Mouse (Mus musculus): ENCODE measurements around the gene 1810065E05Rik.

Gene 1810065E05Rik

DNA sequence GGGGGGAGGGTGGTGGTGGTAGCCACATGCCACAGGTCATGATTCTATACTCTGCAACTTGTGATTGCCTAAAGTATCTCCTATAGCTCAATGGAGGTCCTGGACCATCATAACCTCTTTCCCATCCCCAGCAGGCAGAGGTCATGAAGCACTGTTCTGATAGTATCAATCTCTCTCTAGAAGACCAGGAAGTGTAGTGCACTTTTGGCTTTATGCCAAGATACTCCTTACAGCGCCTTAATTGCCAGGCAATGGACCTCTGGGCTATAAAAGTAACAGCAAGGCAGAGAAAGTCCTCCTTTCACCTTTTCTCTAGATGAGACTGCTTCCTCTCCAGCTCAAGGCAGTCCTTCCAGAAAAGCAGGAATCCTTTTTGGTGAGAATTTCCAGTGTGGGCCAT lies at the start of gene 1810065E05Rik:
TSS of gene 1810065E05Rik (plus strand) at position 297 of the 400 bp plus-strand sequence.
- no peak for DNase-seq

DNA sequence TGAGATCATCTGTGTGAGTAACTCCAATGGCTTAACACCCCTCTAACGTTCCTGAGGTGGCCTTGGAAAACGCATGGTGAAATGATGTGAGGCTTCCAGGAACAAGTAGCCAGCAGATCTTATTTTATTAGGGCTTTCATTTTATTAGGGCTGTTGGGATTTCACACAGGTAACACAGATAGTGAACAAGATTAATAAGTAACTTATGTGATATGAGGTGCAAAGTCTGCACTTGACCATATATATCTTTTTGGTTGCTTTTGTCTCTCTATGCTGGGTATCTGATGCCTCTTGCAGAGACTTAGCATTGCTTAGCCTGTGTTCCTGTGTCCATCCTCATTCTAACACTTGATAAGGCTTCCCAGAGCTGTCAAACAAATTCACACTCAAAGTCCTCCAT lies 43.6 kb upstream of the 1810065E05Rik start:
- DNase-seq = no peak

GRCm38 (mm10) chr11:58377686-58378085 lies 43.2 kb upstream of the 1810065E05Rik start:
- DNase-seq = no peak

GRCm38 (mm10) chr11:58378763-58379278 lies 42.1 kb upstream of the 1810065E05Rik start, which contains the start of gene Lypd8:
Gene Lypd8 (plus strand): TSS chr11:58379043.
- DNase-seq = no peak

GRCm38 (mm10) chr11:58379516-58379915 lies 41.4 kb upstream of the 1810065E05Rik start:
- no peak for DNase-seq

- no peak for DNase-seq
These were observed 38.4 kb upstream of the 1810065E05Rik start for GRCm38 (mm10) chr11:58382471-58382870.

GRCm38 (mm10) chr11:58399985-58400645 lies 20.8 kb upstream of the 1810065E05Rik start:
- DNase-seq = no peak

DNA sequence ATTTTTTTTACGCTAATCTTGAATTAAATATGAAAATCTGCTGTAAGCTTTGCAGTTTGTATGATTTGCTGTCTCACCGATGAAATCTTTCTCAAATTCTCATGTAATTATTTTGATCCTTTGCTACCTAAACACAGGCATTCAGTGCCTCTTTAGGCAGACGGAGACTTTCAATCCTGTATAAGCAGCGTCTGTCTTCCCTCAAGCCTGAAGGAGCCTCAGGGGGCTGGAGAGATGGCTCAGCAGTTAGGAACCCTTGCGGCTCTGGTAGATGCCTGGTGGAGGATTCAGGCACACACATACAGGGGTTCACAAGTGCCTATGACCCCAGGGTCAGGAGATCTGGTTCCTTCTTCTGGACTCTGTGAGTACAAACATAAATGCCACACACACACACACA lies 20.3 kb upstream of the 1810065E05Rik start:
- no peak for DNase-seq

DNA sequence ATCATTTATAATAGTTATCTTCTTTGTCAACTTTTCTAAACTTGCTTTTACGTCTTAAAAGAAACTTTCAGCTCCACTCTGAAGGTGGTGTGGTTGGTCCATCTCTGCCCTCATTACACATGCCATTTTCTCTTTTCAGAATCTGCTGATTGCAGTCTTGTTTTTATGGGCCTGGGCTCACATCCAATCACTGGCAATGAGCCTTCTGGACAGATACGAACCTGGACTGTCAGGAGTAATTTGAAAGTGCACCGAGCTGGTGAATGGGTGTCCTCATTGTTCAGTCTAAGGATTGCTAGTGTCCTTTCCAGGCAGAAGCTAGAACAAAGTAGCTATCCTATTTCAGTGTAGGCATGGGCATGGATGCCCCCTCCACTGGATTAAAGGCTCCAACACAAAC lies 12.8 kb upstream of the 1810065E05Rik start:
- peak; percentile 9 to 22 for DNase-seq

DNA sequence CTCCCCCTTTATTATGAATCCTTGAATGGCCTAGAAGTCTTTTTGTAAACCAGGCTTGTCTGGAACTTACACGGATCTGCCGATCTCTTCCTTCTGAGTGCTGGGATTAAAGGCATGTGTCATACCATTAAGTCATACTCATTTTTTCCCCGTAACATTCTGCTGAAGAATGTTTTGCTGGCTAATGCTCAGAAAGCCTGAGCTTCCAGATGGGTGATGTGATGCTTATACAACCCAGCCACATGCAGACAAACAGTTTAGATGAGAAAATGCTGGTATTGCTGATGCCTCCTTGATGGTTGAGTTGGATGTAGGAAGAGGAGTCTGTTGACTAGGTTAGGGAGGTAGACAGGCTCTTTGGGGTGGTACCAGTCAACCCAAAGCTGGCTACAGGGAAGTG lies 2.6 kb upstream of the 1810065E05Rik start:
- DNase-seq = no peak

DNA sequence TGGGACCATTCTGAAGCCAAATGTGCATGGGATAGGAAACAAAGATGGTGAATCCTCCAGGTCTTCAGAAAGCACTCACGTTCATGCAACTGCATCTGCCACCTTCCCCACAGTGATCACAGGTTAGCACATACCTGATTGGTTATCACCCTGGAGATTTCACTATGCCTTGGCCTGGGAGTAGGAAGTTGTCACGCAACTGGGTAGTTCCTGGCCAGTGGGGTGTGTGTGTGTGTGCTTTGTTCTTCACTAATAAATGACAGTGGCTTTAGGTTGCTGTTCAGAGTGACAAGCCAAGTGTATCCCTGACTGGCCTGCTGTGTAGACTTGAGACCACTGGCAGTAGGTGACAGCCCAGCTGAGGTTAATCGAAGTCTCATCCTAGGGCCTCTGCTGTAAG lies 11.3 kb downstream of the 1810065E05Rik start, which contains the start of gene Gm12253:
TSS of gene Gm12253 (plus strand) at position 301 of the 400 bp plus-strand sequence.
- no peak for DNase-seq

- DNase-seq = no peak
These were observed 17.0 kb downstream of the 1810065E05Rik start for GRCm38 (mm10) chr11:58437866-58438265.

- no peak for DNase-seq
These were observed 31.8 kb downstream of the 1810065E05Rik start, which contains the start of gene Lypd9 for GRCm38 (mm10) chr11:58452759-58453158. Gene Lypd9 (minus strand): TSS chr11:58452923.

GRCm38 (mm10) chr11:58453592-58453991 lies 32.7 kb downstream of the 1810065E05Rik start:
- no peak for DNase-seq

- no peak for DNase-seq
These were observed 41.3 kb downstream of the 1810065E05Rik start, which contains the start of gene Olfr30 for GRCm38 (mm10) chr11:58462170-58462569. Gene Olfr30 (minus strand): TSS chr11:58462270.

Measured in kidney, postnatal 36 days (tissue).